Mouse (Mus musculus): ENCODE results near the gene Trp53bp2. TPM values are rescaled to one million over a fixed set of nuclear protein-coding genes. Genes with fewer than 3 reads are reported as not detected.

Gene Trp53bp2
- polyA plus RNA-seq, 1 experiment from 2014 or later: 28.0 TPM

DNA sequence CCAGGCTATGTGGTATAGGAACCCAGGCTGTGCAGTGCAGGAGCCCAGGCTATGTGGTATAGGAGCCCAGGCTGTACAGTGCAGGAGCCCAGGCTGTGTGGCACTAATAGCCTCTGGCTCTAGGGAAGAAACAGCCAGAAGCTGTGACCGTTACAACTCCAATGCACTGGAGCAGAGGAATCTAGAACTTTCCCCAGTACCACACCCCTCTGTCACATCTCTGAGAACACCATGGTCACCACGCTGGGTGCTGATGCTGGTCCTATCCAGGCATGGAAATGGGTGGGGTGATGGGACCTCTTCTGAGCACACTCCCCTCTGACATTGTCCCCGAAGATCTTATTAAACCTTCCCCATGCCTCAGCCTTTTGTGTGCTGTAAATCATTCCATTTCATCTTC lies 96.3 kb downstream of the Trp53bp2 start:
- ATAC-seq (ENCODE audit: low FRiP score) (no peak), DNase-seq (ENCODE audit: low spot score) (no peak)
- Histone ChIP-seq H3K27me3 (ENCODE audit: control insufficient read depth, insufficient read depth, low read length) (no peaks in the 10 kb centered on the region), H3K4me3 (ENCODE audit: low read depth, low read length) (no peak overlapping the region), H3K4me2 (replicated peaks; ENCODE audit: low read depth, low read length) (no peak overlapping the region), H3K4me1 (replicated peaks; ENCODE audit: control insufficient read depth, insufficient read depth, low read length) (no peaks in the 10 kb centered on the region), H3K27ac (ENCODE audit: low read depth, low read length) (no peak overlapping the region), H3K36me3 (ENCODE audit: control insufficient read depth, insufficient read depth, low read length) (no peaks in the 10 kb centered on the region), H3K9ac (ENCODE audit: low read depth, low read length) (no peak overlapping the region), H3K9me3 (ENCODE audit: control insufficient read depth, low read length) (no peaks in the 10 kb centered on the region)
- 96% methylated on average over 3 of the region's 3 CpGs for WGBS

GRCm38 (mm10) chr1:182506229-182506986 lies 97.4 kb downstream of the Trp53bp2 start:
- DNase-seq (ENCODE audit: low spot score) (no peak), ATAC-seq (ENCODE audit: low FRiP score) (no peak)
- Histone ChIP-seq H3K27ac (ENCODE audit: low read depth, low read length) (no peak overlapping the region), H3K27me3 (ENCODE audit: control insufficient read depth, insufficient read depth, low read length) (no peaks in the 10 kb centered on the region), H3K4me1 (replicated peaks; ENCODE audit: control insufficient read depth, insufficient read depth, low read length) (no peaks in the 10 kb centered on the region), H3K4me3 (ENCODE audit: low read depth, low read length) (no peak overlapping the region), H3K9me3 (ENCODE audit: control insufficient read depth, low read length) (no peaks in the 10 kb centered on the region), H3K9ac (ENCODE audit: low read depth, low read length) (no peak overlapping the region), H3K36me3 (ENCODE audit: control insufficient read depth, insufficient read depth, low read length) (no peaks in the 10 kb centered on the region), H3K4me2 (replicated peaks; ENCODE audit: low read depth, low read length) (no peak overlapping the region)
- 63% methylated on average over 7 of the region's 7 CpGs for WGBS

- 74% methylated on average over 10 of the region's 10 CpGs for WGBS
- no peaks in the 10 kb centered on the region for H3K9me3 ChIP-seq (ENCODE audit: control insufficient read depth, low read length)
- no peaks in the 10 kb centered on the region for H3K36me3 ChIP-seq (ENCODE audit: control insufficient read depth, insufficient read depth, low read length)
- H3K4me1 ChIP-seq (replicated peaks; ENCODE audit: control insufficient read depth, insufficient read depth, low read length): no peaks in the 10 kb centered on the region
- no peak overlapping the region for H3K4me2 ChIP-seq (replicated peaks; ENCODE audit: low read depth, low read length)
- no peak for ATAC-seq (ENCODE audit: low FRiP score)
- H3K9ac ChIP-seq (ENCODE audit: low read depth, low read length): no peak overlapping the region
- H3K27ac ChIP-seq (ENCODE audit: low read depth, low read length): no peak overlapping the region
- no peak overlapping the region for H3K4me3 ChIP-seq (ENCODE audit: low read depth, low read length)
- H3K27me3 ChIP-seq (ENCODE audit: control insufficient read depth, insufficient read depth, low read length): no peaks in the 10 kb centered on the region
- DNase-seq (ENCODE audit: low spot score): no peak
Observed at GRCm38 (mm10) chr1:182509110-182509797, 100.3 kb downstream of the Trp53bp2 start.

DNA sequence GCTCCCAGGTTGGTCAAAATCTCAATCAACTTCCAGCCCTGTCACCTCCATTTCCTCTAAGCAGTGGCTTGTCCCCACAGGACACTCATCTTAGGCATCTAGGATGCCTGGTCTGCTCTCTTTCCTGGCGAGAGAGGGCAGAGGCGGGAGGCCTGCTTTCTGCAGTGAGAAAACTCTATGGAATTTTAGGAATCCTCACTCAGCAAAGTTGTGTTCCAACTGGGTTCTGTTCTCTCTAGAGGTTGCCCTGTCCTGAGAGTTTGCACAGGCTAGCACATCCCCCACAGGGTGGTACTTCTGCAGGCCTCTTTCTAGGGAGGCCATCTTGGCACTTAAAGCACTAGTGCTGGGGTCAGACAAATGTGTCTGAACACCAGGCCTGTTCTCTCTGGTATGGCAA lies 102.1 kb downstream of the Trp53bp2 start:
- Histone ChIP-seq H3K9me3 (ENCODE audit: control insufficient read depth, low read length) (no peaks in the 10 kb centered on the region), H3K4me1 (replicated peaks; ENCODE audit: control insufficient read depth, insufficient read depth, low read length) (peaks cover 5% of the 10 kb centered on the region; the same call in 1 of the 2 replicates), H3K36me3 (ENCODE audit: control insufficient read depth, insufficient read depth, low read length) (no peaks in the 10 kb centered on the region), H3K4me3 (ENCODE audit: low read depth, low read length) (no peak overlapping the region), H3K27me3 (ENCODE audit: control insufficient read depth, insufficient read depth, low read length) (no peaks in the 10 kb centered on the region), H3K4me2 (replicated peaks; ENCODE audit: low read depth, low read length) (no peak overlapping the region), H3K27ac (ENCODE audit: low read depth, low read length) (no peak overlapping the region), H3K9ac (ENCODE audit: low read depth, low read length) (no peak overlapping the region)
- DNase-seq (ENCODE audit: low spot score) (no peak), ATAC-seq (ENCODE audit: low FRiP score) (no peak)
- WGBS: 86% methylated on average over 2 of the region's 2 CpGs

DNA sequence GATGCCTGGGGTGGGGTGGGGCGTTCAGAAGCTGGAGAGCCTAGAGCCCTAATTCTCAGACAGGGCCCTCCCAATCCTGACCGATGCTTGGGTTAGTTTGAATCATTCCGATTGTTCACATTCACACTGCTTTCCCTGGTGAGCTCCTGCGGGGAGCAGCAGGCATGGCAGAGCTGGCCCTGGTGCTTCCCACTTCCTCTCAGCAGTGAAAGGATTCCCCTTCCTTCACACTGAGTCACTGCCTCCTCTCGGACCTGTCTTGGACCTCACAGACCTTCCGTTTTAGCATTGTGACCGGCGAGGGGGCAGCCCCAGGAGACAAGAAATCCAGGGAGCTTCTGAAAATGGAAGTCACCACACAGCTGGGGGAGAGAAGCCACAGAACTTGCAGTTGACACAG lies 102.8 kb downstream of the Trp53bp2 start:
- Histone ChIP-seq H3K4me2 (replicated peaks; ENCODE audit: low read depth, low read length) (no peak overlapping the region), H3K4me1 (replicated peaks; ENCODE audit: control insufficient read depth, insufficient read depth, low read length) (peaks cover 7% of the 10 kb centered on the region; the same call in 1 of the 2 replicates), H3K27me3 (ENCODE audit: control insufficient read depth, insufficient read depth, low read length) (no peaks in the 10 kb centered on the region), H3K9ac (ENCODE audit: low read depth, low read length) (no peak overlapping the region), H3K36me3 (ENCODE audit: control insufficient read depth, insufficient read depth, low read length) (no peaks in the 10 kb centered on the region), H3K9me3 (ENCODE audit: control insufficient read depth, low read length) (no peaks in the 10 kb centered on the region), H3K27ac (ENCODE audit: low read depth, low read length) (no peak overlapping the region), H3K4me3 (ENCODE audit: low read depth, low read length) (no peak overlapping the region)
- ATAC-seq (ENCODE audit: low FRiP score) (no peak), DNase-seq (ENCODE audit: low spot score) (no peak)
- WGBS: 79% methylated on average over 8 of the region's 8 CpGs

Other genes with a start within 250 kb of the Trp53bp2 start
- not detected in 2 replicates for gene Vmn1r1, start 244.7 kb upstream of the Trp53bp2 start, polyA plus RNA-seq (2014; fragmentation: Nextera tagmentation; extraction: Ambion mirVana)
- 78.8 and 79.6 TPM in 2 replicates for gene Degs1, start 126.4 kb upstream of the Trp53bp2 start, polyA plus RNA-seq (2014; fragmentation: Nextera tagmentation; extraction: Ambion mirVana)
- 31.3 and 35.7 TPM in 2 replicates for gene Fbxo28, start 67.5 kb upstream of the Trp53bp2 start, polyA plus RNA-seq (2014; fragmentation: Nextera tagmentation; extraction: Ambion mirVana)
- 69.5 and 78.2 TPM in 2 replicates for gene Capn2, start 108.4 kb downstream of the Trp53bp2 start, polyA plus RNA-seq (2014; fragmentation: Nextera tagmentation; extraction: Ambion mirVana)
- not detected in 2 replicates for gene Capn8, start 155.8 kb downstream of the Trp53bp2 start, polyA plus RNA-seq (2014; fragmentation: Nextera tagmentation; extraction: Ambion mirVana)